Mouse (Mus musculus) bone marrow macrophage, adult 2 months (primary cell): ENCODE measurements at regions not wholly inside any gene's neighbourhood (a gene's known extent, or its start where the extent isn't known, plus 50 kb on each side); places are given as distances from the start of the nearest gene placed in this dataset.

Source experiments
- H3K27ac ChIP-seq: 2 replicates; pipeline ENCODE4 v1.5.1; 2012; ENCODE audit warnings: low read depth, low read length; ENCODE audit not compliant: insufficient read depth
- H3K4me1 ChIP-seq: 2 replicates; pipeline ENCODE4 v1.6.1; 2012; ENCODE audit warnings: low read length; ENCODE audit not compliant: control insufficient read depth, insufficient read depth
- H3K4me3 ChIP-seq: 2 replicates; pipeline ENCODE4 v1.5.1; 2012; ENCODE audit warnings: mild to moderate bottlenecking, low read length, moderate library complexity; ENCODE audit not compliant: insufficient read depth
- CTCF ChIP-seq: IDR thresholded peaks from 2 replicates; pipeline ENCODE4 v1.5.1; 2012; ENCODE audit warnings: low read depth, mild to moderate bottlenecking, low read length, moderate library complexity
- POLR2A ChIP-seq: IDR thresholded peaks from 2 replicates; pipeline ENCODE4 v1.6.1; 2012; ENCODE audit warnings: mild to moderate bottlenecking, low read depth, low read length, borderline replicate concordance

DNA sequence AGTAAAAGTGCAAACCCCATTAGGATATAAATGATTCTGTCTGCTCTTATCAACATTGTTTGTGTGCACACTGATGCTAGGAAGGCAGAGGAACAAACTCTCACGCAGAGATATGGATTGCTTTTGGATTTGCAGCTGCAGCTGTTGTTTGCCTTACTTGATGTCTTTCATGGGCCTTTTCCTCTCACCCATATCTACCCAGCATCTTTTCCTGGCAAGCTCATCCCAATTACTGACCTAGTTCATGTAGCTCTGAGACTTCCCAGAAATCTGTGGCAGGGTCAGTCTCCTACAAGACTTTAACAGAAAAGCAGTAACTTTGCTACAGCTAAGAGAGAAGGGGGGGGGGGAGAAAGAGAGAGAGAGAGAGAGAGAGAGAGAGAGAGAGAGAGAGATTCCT lies 189.9 kb downstream of the Gnat3 start:
- Histone ChIP-seq H3K4me1 (no peaks in the 10 kb centered on the region), H3K27ac (no peak overlapping the region), H3K4me3 (no peak overlapping the region)
- TF ChIP-seq POLR2A (no peak), CTCF (no peak)

DNA sequence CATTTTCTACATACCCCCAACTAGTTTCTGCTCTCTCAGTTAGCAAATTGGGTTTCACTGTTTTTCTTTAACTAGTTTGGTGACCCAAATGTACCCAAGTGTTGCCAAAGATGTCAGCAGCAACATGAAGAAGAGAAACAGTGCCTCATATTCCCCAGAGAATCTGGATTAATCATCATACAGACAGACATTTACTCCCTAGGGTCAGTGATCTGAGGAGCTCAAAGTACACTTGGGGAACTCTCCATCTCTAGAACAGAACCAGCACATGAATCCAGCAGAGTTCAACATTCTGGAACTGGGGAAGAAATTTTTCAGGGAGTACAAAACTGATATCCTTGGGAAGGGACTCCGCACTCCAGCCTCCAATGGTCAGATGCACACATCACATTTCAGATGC lies 191.4 kb downstream of the Gnat3 start:
- Histone ChIP-seq H3K27ac (no peak overlapping the region), H3K4me1 (no peaks in the 10 kb centered on the region), H3K4me3 (no peak overlapping the region)
- TF ChIP-seq POLR2A = no peak
- TF ChIP-seq CTCF = no peak

DNA sequence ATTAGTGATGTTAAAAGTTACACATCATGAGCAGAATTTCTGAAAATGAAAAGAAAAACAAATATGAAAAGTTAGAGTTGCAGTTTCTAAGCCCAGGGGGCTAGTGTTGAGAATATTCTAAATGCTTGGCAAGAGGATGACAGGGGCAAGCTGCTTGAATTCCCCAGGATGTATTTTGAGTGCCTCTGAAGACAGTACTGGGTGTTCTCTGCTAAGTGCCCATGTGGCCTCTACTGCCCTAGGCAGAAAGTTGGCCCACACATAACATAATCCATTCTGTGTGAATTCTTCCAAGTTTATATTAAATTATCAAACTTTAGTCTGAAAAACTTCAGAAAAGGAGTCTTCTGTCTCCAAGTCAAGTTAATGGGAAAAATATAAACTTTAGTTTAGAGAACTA lies 196.6 kb downstream of the Gnai1 start:
- TF ChIP-seq CTCF (no peak), POLR2A (no peak)
- Histone ChIP-seq H3K4me3 (no peak overlapping the region), H3K4me1 (no peaks in the 10 kb centered on the region), H3K27ac (no peak overlapping the region)

DNA sequence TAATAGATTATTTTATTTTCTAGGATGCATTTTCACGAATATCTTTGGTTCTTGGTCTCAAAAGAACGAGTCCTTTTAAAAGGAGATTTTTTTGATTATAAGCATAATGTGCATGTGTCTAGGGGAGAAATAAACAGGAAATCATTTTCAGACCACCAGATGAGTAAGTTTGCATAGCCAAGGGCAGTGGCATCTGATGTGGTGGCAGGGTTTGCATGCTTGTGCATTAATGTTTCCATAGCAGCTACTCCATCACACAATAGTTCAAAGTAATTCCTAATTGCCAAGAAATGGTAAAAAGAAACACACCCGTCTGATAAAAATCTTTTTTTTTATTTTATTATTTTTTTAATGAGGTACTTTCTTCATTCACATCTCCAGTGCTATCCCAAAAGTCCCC lies 182.3 kb downstream of the Gnai1 start:
- TF ChIP-seq POLR2A = no peak
- no peak for TF ChIP-seq CTCF
- H3K27ac ChIP-seq = no peak overlapping the region
- H3K4me3 ChIP-seq = no peak overlapping the region
- H3K4me1 ChIP-seq = no peaks in the 10 kb centered on the region

DNA sequence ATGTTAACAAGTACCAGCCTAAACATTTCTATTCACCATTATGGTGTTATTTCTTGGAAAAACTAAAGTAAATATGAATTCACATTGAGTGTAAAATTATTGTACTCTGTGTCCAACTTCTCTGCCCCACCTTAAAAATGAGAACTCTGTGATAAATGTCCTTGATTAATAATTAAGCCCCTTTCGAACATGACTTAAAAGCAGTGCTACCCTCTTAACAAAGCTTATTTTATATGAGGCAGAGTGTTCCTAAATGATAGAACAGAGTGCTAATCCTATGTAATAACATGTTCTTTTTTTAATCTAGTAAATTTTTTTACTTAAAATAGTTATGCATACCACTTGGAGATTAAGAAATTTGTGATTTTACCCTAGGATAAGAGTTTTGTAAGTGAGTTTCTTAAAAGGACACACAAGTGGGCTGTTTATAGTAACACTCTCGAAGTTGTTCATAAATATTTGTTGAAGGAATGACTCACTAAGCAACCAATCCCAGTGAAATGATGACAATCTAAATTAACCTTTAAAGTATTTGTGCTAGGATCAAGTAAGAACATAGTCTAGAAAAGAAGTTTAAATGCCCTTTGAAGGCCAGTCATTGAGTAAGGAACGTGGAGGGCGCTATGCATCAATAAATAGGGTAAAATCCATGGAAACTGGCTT lies 148.6 kb downstream of the Gnai1 start:
- H3K4me3 ChIP-seq = no peak overlapping the region
- TF ChIP-seq CTCF = no peak
- TF ChIP-seq POLR2A = no peak
- no peak overlapping the region for H3K27ac ChIP-seq
- no peaks in the 10 kb centered on the region for H3K4me1 ChIP-seq
